Comparison of ENCODE assay signal across 8 mouse cellular contexts in the genomic region with DNA sequence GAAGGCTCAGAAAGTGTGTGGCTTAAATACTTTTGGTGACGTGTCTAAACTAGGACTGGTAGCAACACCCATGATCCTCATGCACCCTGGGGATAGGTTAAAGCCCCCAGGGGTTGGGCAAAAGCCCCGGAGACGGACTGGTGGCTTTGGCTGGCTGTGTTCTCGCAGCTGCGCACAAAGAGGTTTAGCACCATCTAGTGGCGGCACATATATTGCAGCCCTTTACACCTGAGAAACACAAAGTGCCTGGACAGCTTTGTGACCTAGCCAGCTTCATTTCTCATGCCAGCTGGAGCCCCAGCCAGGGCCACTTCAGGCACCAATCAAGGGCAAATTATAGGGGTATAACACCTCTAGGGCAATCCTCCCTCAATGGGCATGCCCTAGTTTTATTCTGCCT. TPM values are rescaled to one million over a fixed set of nuclear protein-coding genes. Genes with fewer than 3 reads are reported as not detected.
DNase-seq lines count a peak whose midpoint lies in the region; ATAC-seq and TF ChIP-seq lines count a peak whose summit lies in the region.
"Not testable (repeated sequence)": the region's sequence is repeated elsewhere in the genome, so short reads cannot be mapped to it uniquely, and the experiment has no call there.

No protein-coding gene starts in this region.

- H3K27ac ChIP-seq in hindbrain, embryonic 15.5 days (replicated peaks); lung, postnatal 0 days (ENCODE audit: low read length): not testable (repeated sequence)

- H3K9me3 ChIP-seq in hindbrain, embryonic 15.5 days; lung, postnatal 0 days (ENCODE audit: low read length): not testable (repeated sequence)

- TF ChIP-seq EP300 in lung, postnatal 0 days (IDR thresholded peaks at IDR 0.05), result not testable (repeated sequence)

- not testable (repeated sequence) for H3K4me3 ChIP-seq in hindbrain, embryonic 15.5 days; lung, postnatal 0 days (ENCODE audit: low read depth, low read length)

- TF ChIP-seq CTCF in lung, postnatal 0 days (IDR thresholded peaks at IDR 0.05), result peak; percentile 83

- peak overlapping the region; percentile 44 for H3K4me2 ChIP-seq in hindbrain, embryonic 15.5 days
- H3K4me2 ChIP-seq in lung, postnatal 0 days (replicated peaks; ENCODE audit: low read depth, low read length), result peak overlapping the region; percentile 48

- not testable (repeated sequence) for ATAC-seq in hindbrain, embryonic 15.5 days (ENCODE audit: low FRiP score, low read depth)
- peak; percentile 10; the same call in 1 of the 2 replicates for ATAC-seq in lung, postnatal 0 days

- peaks cover 15% of the 10 kb centered on the region for H3K4me1 ChIP-seq in hindbrain, embryonic 15.5 days (replicated peaks)
- H3K4me1 ChIP-seq in lung, postnatal 0 days (ENCODE audit: insufficient read depth, low read depth, low read length), result not testable (repeated sequence)

- not testable (repeated sequence) for H3K9ac ChIP-seq in hindbrain, embryonic 15.5 days; lung, postnatal 0 days (replicated peaks; ENCODE audit: low read depth)

- H3K27me3 ChIP-seq in hindbrain, embryonic 15.5 days, result peaks cover 23% of the 10 kb centered on the region
- not testable (repeated sequence) for H3K27me3 ChIP-seq in lung, postnatal 0 days (replicated peaks; ENCODE audit: insufficient read depth, low read length)

- under 1% methylated on average over 6 of the region's 6 CpGs for WGBS in hindbrain, embryonic 15.5 days
- under 1% methylated on average over 6 of the region's 6 CpGs for WGBS in lung, postnatal 0 days

- peaks cover 14% of the 10 kb centered on the region for H3K36me3 ChIP-seq in hindbrain, embryonic 15.5 days
- H3K36me3 ChIP-seq in lung, postnatal 0 days (ENCODE audit: insufficient read depth, low read length), result not testable (repeated sequence)

- DNase-seq in NIH3T3 (ENCODE audit: low read depth), result peak; percentile 85
- DNase-seq in cerebellum, postnatal 25 days, result peak; percentile 86 to 92
- peak; percentile 85 to 90 for DNase-seq in frontal cortex, postnatal 36 days (ENCODE audit: low spot score in 2 of 2)
- peak; percentile 84 to 85 for DNase-seq in layer of hippocampus, postnatal 14 days (ENCODE audit: low spot score in 2 of 2)
- DNase-seq in lung, postnatal 0 days (ENCODE audit: low spot score), result peak; percentile 83
- DNase-seq in retina, adult 2 months (ENCODE audit: low read depth, low spot score), result peak; percentile 40
- peak; percentile 86 for DNase-seq in thymus, postnatal 14 days

RNA-seq across cellular contexts. Expression of a gene that starts 1.1 kb away (rescaled TPM):
- polyA plus RNA-seq in hindbrain, embryonic 15.5 days (2015; fragmentation: Nextera tagmentation; extraction: Ambion mirVana), result 0.54 and 0.84 TPM in 2 replicates
- under 1 TPM; 0.30 to 0.38 TPM for total RNA-seq in layer of hippocampus, postnatal 14 days (2021)
- 0.77 and 0.97 TPM in 2 replicates for polyA plus RNA-seq in lung, postnatal 0 days (2015; fragmentation: Nextera tagmentation; extraction: Ambion mirVana)

RNA-seq across cellular contexts. Expression of a gene that starts 1.9 kb away (rescaled TPM):
- polyA plus RNA-seq in hindbrain, embryonic 15.5 days (2015; fragmentation: Nextera tagmentation; extraction: Ambion mirVana), result 0.26 and 0.39 TPM in 2 replicates
- total RNA-seq in layer of hippocampus, postnatal 14 days (2021), result 1 to 10 TPM in 1 of 2 experiments, under 1 TPM in 1; 0.43 to 1.3 TPM
- polyA plus RNA-seq in lung, postnatal 0 days (2015; fragmentation: Nextera tagmentation; extraction: Ambion mirVana), result 0.65 and 1.3 TPM in 2 replicates

RNA-seq across cellular contexts. Expression of a gene that starts 5.6 kb away (rescaled TPM):
- 0.91 and 0.93 TPM in 2 replicates for polyA plus RNA-seq in hindbrain, embryonic 15.5 days (2015; fragmentation: Nextera tagmentation; extraction: Ambion mirVana)
- total RNA-seq in layer of hippocampus, postnatal 14 days (2021), result under 1 TPM; 0.46 to 0.55 TPM
- 4.1 and 4.6 TPM in 2 replicates for polyA plus RNA-seq in lung, postnatal 0 days (2015; fragmentation: Nextera tagmentation; extraction: Ambion mirVana)

RNA-seq across cellular contexts. Expression of a gene that starts 14.7 kb away (rescaled TPM):
- polyA plus RNA-seq in hindbrain, embryonic 15.5 days (2015; fragmentation: Nextera tagmentation; extraction: Ambion mirVana), result 29.4 and 29.8 TPM in 2 replicates
- total RNA-seq in layer of hippocampus, postnatal 14 days (2021), result 10 to 100 TPM; 15.7 to 17.3 TPM
- polyA plus RNA-seq in lung, postnatal 0 days (2015; fragmentation: Nextera tagmentation; extraction: Ambion mirVana), result 16.2 and 19.5 TPM in 2 replicates

RNA-seq across cellular contexts. Expression of a gene that starts 14.7 kb away (rescaled TPM):
- 75.6 and 81.8 TPM in 2 replicates for polyA plus RNA-seq in hindbrain, embryonic 15.5 days (2015; fragmentation: Nextera tagmentation; extraction: Ambion mirVana)
- total RNA-seq in layer of hippocampus, postnatal 14 days (2021), result 100 to 1,000 TPM in 1 of 2 experiments, 10 to 100 TPM in 1; 96.3 to 102 TPM
- polyA plus RNA-seq in lung, postnatal 0 days (2015; fragmentation: Nextera tagmentation; extraction: Ambion mirVana), result 74.1 and 83.5 TPM in 2 replicates
